Mouse (Mus musculus) megakaryocyte-erythroid progenitor cell, adult 5-6 weeks (primary cell): Measurements from ENCODE around the gene Arnt2. TPM values are rescaled to one million over a fixed set of nuclear protein-coding genes. Genes with fewer than 3 reads are reported as not detected.

ENCODE experiments used
- ATAC-seq: replicated peaks from 2 replicates; pipeline ENCODE4 v1.8.0; 2016; ENCODE audit warnings: mild to moderate bottlenecking, inconsistent platforms; ENCODE audit not compliant: severe bottlenecking, poor library complexity, low FRiP score, low TSS enrichment
- total RNA-seq, 2 experiments: library from RNA; stranded (forward) in 1 of 2; stranded (reverse) in 1 of 2; fragments of 200-1000, 215-1000 nt in 1 of 2; fragments of >200 nt in 1 of 2; fragmentation: Nextera tagmentation in 1 of 2; gene quantifications; 2 replicates each; pipeline ENCODE4 v1.2.3; 2014 to 2017

The Arnt2 gene
- total RNA-seq, 2 experiments from 2014 or later: not detected

DNA sequence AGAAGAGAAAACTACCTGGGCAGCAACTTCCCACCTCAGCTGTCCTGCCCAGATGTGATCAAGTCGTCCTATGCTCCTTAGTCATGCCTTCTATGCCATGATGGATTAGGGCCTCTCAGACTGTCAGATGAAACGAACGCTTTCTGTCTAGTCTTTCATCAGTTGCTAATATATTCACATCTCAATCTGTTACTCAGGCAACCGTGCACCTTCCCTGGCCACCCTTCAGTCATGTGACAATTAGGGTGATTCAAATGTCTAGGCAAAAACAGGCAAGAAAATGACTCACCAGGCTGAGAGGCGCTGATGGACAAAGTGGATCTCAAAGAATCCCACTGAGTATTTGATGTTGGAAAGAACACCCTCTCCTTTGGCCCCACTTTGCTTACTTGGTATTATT is 6.6 kb downstream of the Arnt2 start:
- no peak for ATAC-seq

DNA sequence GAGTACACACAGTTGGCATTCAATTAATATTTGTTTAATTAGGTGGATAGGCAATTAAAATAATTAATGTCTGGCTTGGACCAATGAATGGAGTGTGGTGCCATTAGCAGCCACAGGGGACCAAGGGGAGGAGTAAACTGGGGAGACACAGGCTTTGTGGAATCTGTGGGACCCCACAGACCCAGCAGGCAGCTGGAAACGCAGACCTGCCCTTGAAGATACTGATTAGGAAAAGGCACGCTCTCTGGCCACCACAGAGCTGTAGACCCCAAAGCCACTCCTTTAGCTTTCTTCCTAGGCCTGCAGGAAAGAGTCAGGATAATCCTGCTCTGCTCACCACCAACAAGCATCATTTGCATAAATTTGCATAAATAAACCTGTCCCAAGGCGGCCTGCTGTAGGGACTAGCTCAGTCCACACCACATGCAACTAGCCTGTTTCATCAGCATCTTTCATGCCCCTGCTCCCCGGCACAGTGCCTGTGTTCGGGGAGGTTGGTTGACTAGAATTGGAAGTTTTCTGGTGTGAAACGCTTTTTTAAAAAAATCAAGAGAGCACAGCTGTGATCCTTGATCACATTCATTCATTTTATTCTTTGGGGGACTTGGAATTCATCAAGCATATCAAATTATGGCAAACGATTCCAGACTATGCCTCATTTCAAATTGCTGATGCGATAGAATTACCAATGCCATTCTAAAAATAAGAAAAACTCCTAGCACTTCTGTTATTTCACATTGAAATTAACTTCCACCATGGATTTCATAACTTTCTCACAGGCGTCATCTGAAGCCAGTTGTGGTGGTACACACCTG is 8.1 kb downstream of the Arnt2 start:
- ATAC-seq: no peak

DNA sequence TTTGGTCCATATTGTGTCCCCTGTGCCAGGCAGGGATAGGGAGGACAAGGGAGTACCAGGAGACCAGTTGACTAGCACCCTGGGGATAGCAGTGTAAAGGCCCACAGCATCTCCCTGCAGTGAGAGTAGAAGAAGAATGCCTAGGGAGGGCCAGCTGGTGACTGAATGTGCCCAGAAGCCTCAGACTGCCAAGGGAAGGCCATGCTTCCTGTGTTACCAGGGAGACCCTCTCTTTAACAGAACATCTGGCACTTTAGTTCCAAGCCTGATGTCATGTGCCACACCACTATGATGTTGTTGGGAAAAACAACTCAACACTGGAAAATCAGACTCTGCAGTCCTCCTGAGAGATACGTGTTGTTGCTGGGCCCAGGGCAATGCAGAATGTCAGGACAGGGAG is 12.7 kb downstream of the Arnt2 start:
- ATAC-seq: no peak

- no peak for ATAC-seq
These were observed 13.4 kb downstream of the Arnt2 start for GRCm38 (mm10) chr7:84396581-84396980.

GRCm38 (mm10) chr7:84387826-84388225 is 22.1 kb downstream of the Arnt2 start:
- no peak for ATAC-seq

- no peak for ATAC-seq
These were observed 23.5 kb downstream of the Arnt2 start for GRCm38 (mm10) chr7:84386472-84386871.

DNA sequence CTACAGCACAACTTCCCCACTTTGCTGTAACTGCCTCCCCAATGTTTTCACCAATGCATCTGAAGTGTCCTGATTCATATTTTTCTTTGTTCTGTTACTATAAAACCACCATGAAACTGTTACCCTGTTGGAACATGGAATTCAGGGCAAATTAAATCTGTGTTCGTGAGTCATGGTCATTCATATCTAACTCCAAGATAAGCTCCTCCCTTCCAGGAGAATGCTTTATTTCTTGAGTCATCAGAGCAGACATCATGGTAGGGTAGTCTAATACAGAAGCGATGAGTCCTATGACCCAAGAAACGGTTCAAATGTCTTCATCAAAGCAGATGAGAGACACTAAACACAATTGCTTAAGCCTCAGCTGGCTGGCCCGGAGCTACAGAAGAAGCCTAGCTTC is 25.2 kb downstream of the Arnt2 start:
- no peak for ATAC-seq

DNA sequence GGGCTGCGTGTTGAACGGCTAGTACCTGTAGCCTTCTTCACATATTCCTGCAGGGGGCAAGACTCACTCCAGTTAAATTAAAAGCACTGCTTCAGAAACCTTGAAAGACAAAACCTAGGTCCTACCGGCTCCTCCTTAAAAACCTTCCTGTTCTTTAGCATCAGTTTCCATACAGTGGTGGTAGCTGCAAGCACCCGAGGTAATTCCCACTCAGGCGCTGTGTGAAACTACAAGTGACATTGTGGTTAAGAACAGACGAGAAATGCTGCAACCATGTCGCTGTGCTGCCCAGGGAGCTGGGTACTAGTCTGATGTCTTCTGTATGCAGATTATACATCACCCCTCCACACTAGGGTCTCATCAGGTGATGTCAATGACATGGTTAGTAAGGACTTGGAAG is 25.9 kb downstream of the Arnt2 start:
- no peak for ATAC-seq

GRCm38 (mm10) chr7:84382346-84382745 is 27.6 kb downstream of the Arnt2 start:
- ATAC-seq: no peak

DNA sequence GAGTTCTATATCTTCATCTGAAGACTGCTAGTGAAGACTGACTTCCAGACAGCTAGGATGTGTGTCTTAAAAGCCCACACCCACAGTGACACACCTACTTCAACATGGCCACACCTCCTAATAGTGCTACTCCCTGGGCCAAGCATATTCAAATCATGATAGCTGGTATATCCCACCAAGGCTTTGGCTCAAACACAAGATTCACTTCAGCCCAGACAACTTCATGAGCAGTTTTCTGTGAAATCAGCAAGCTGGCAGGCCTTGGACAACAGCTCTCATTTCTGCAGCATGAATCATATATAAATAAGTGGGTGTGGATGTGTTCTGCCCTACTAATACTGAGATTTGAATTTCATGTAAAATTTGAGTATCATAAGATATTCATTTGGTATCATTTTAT is 29.2 kb downstream of the Arnt2 start:
- ATAC-seq: no peak

- no peak for ATAC-seq
These were observed 32.6 kb downstream of the Arnt2 start for GRCm38 (mm10) chr7:84377330-84377729.

GRCm38 (mm10) chr7:84373691-84374090 is 36.3 kb downstream of the Arnt2 start:
- ATAC-seq: no peak

DNA sequence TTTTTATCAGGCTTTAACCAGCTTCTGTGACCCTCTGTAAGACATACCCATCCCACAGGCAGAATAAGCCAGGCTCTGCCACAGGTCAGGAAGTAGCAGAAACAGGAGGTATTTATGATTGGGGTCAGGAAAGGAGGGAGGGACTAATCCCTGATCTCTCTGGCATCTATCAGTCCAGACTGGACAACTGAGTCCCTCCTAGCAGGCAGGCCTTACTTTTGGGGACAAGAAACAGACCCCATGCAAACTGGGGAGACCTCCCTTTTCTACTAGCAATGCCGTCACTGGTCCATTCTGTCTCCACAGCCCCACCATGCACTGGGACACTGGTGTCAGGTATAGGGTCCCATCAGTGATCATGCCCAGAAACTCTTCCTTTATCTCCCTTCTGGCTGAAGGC is 37.1 kb downstream of the Arnt2 start:
- no peak for ATAC-seq

- no peak for ATAC-seq
These were observed 37.7 kb downstream of the Arnt2 start for GRCm38 (mm10) chr7:84372280-84372679.

DNA sequence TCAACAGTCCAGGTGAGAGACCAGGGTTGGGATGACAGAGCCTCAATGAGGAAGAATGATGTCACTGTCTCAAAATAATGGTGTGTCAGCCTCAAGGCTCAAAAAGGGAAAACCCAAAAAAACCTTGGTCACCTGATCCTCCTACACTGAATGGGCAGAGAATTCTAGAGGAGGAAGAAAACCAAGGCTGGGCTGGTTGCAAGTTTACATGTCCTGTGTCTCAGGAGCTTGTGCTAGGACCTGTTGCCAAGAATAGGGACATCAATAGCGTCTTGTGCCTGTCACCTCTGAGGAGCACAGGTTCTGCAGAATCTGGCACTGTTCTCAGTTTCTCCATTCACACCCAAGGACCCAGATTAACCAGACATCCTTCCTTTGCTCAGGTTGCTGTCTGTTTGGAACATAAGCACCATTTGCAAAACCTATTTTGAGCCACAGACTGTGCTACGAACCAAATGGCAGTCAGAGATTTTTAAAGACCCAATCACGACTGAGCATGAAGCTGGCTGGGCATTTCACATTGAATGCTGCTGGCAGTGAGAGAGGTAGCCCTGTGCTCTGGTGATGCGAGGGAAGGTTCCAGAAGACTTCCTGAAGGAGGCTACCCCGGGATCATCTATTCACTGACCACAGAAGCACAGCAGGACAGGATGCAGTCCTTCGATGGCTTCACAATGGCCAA is 38.9 kb downstream of the Arnt2 start:
- no peak for ATAC-seq

- ATAC-seq: no peak
These were observed 43.7 kb downstream of the Arnt2 start for GRCm38 (mm10) chr7:84366251-84366650.

DNA sequence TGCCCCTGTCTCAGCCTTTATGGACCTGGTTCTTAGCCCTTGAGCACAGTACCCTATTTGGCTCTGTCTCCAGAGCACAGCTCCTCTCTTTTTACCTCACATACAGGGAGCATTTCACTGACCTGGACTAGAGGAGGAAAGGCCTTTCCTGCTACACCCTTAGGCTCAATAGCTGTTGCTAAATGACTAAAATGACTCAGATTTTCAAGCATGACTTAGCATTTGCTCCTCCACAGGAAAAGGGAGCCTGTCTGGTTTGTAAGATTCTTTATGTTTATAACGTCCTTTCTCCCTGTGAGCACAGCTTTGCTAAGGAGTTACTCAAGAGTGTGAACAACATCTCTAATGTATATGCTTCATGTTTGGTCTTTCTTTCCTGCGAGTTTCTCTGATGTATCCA is 47.3 kb downstream of the Arnt2 start:
- ATAC-seq: no peak

GRCm38 (mm10) chr7:84361086-84361684 is 48.8 kb downstream of the Arnt2 start:
- ATAC-seq: no peak

DNA sequence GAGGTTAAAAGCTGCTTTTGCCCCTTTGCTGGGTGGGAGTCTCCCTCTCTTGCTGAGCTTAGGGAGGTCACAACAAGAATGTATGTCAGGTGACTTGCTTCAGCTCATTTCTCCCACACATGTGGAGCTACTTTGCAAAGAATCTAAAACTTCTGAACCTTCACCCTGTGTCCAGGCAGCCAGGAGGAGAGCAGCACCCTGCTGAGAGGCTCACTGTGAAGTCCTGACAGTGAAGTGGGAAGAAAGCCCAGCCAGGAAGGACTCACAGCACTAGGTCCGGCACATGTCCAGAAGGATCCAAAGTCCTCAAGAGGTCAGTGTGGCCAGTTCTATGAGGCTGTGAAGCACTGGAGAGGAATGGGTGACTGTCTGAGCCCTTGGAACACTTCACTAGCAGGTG is 51.5 kb downstream of the Arnt2 start:
- ATAC-seq: no peak

DNA sequence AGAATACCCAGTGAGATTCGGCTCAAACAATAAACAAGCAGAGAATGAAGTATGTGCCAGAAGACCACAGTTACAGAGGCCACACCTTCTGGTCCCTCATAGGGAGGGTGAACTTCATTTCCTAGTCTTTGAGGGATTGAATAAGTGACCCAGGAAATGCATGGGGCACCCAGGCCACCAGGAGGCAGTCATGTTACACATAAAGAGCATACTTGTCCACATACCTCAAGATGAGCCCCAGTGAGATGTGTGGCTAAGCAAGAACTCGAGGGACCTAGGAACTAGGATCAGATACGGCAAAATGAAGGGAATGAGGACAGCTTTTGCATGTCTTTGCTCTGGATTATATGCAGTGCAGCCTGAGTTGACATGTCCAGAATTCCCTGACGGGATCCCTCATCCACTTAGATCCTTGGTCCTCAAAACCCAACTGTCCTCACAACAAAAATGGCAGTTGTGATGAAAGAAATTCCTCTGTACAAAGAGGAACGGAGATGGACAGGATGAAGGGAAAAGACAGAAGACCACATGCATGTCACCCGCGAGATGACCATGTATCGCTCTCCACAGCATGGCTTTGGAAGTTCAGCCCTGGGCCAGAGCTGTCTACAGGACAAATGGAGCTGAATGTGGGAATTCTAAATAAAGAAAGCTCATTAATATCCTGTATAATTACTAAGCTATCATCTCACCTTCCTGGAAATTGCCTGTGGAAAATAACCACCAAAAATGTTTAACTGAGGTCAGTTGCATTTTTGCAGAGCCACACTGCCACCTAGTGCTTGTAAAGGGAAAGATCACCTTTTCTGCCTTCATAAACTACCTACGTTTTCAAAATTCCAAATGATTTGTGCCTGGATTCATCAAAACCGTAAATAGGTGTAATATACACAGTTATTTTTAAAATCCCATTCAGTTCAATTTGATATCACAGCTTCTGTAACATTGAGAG is 54.1 kb downstream of the Arnt2 start:
- ATAC-seq: peak; percentile 68
